Mouse (Mus musculus) adrenal gland, adult 8-10 months (tissue): ENCODE results near the gene Igf1. TPM values are rescaled to one million over a fixed set of nuclear protein-coding genes. Genes with fewer than 3 reads are reported as not detected.

ENCODE experiments used
- DNase-seq: peaks from one replicate; pipeline ENCODE4 v3.0.0; 2022
- total RNA-seq, 4 experiments: library from RNA; stranded (reverse); gene quantifications; 2 replicates each; pipeline ENCODE4 v1.2.4; 2022

Igf1 gene
- 10 to 100 TPM; 12.3 to 27.5 (median 16.2) TPM for total RNA-seq

GRCm38 (mm10) chr10:87858013-87858806 is at the start of gene Igf1:
Gene Igf1, plus strand, starts transcription at chr10:87858265.
- DNase-seq = no peak

- DNase-seq = no peak
These were observed 45.6 kb upstream of the Igf1 start for GRCm38 (mm10) chr10:87812157-87813072.

- DNase-seq = no peak
These were observed 44.9 kb upstream of the Igf1 start for GRCm38 (mm10) chr10:87813073-87813590.

- no peak for DNase-seq
These were observed 41.2 kb upstream of the Igf1 start for GRCm38 (mm10) chr10:87816861-87817260.

- DNase-seq = no peak
These were observed 40.3 kb upstream of the Igf1 start for GRCm38 (mm10) chr10:87817786-87818185.

- peak; percentile 61 for DNase-seq
These were observed 36.2 kb upstream of the Igf1 start for GRCm38 (mm10) chr10:87821906-87822305.

GRCm38 (mm10) chr10:87830012-87830411 is 28.1 kb upstream of the Igf1 start:
- DNase-seq = no peak

- DNase-seq = no peak
These were observed 27.4 kb upstream of the Igf1 start for GRCm38 (mm10) chr10:87830639-87831038.

GRCm38 (mm10) chr10:87832101-87832500 is 26.0 kb upstream of the Igf1 start:
- no peak for DNase-seq

GRCm38 (mm10) chr10:87839454-87839853 is 18.6 kb upstream of the Igf1 start:
- no peak for DNase-seq

GRCm38 (mm10) chr10:87842501-87842900 is 15.6 kb upstream of the Igf1 start:
- DNase-seq = no peak

- DNase-seq = no peak
These were observed 13.0 kb upstream of the Igf1 start for GRCm38 (mm10) chr10:87844917-87845552.

GRCm38 (mm10) chr10:87847882-87848281 is 10.2 kb upstream of the Igf1 start:
- no peak for DNase-seq

- DNase-seq = no peak
These were observed 9.6 kb upstream of the Igf1 start for GRCm38 (mm10) chr10:87848419-87848818.

GRCm38 (mm10) chr10:87851492-87851891 is 6.6 kb upstream of the Igf1 start:
- no peak for DNase-seq

GRCm38 (mm10) chr10:87854408-87854807 is 3.7 kb upstream of the Igf1 start:
- no peak for DNase-seq

- no peak for DNase-seq
These were observed 2.5 kb upstream of the Igf1 start for GRCm38 (mm10) chr10:87855423-87856122.

GRCm38 (mm10) chr10:87857215-87857955 is 680 bp upstream of the Igf1 start:
- no peak for DNase-seq

- no peak for DNase-seq
These were observed 874 bp downstream of the Igf1 start for GRCm38 (mm10) chr10:87858939-87859338.

GRCm38 (mm10) chr10:87859453-87859852 is 1.4 kb downstream of the Igf1 start:
- DNase-seq = no peak
